9 mouse cellular contexts compared by ENCODE assay signal in the genomic region with DNA sequence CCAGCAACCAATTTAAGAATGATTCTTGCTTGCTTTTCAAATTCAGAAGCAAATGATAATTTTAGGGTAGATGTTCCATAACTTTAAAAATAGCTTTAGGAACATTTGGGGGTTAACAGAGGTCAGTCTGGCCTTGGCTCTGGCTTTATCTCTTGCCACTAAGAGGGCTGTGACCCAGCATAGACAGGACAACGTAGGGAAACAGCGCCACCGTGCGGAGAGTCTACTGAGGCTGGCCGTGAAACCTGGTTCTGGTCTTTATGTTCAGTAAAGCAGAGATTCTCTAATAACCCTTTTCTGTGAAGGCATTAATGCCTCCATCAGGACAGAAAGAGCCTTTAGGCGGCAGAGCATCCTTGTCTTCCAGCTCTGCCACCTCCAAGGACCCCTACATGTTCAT. TPM values are rescaled to one million over a fixed set of nuclear protein-coding genes. Genes with fewer than 3 reads are reported as not detected.
DNase-seq lines count a peak whose midpoint lies in the region; TF ChIP-seq lines count a peak whose summit lies in the region.
"Had no signal": no experiment of that assay in that cellular context is flagged by ENCODE, and none has a peak within 500 bp of the region (broad histone marks: within the 10 kb centered on the region; RNA-seq: fewer than 3 reads in every experiment).

No protein-coding gene starts in this region.

- no peaks in the 10 kb centered on the region for H3K4me1 ChIP-seq in cortical plate, adult 2 months (ENCODE audit: control insufficient read depth, insufficient read depth, low read length)
- H3K4me1 ChIP-seq: limb, embryonic 13.5 days had no signal

- H3K4me3 ChIP-seq in cortical plate, adult 2 months (ENCODE audit: insufficient read depth, low read length), result no peak overlapping the region
- H3K4me3 ChIP-seq: limb, embryonic 13.5 days had no signal

- 6% methylated on average over 6 of the region's 6 CpGs for WGBS in large intestine, adult 2 months

- no peak overlapping the region for H3K27ac ChIP-seq in cortical plate, adult 2 months (ENCODE audit: insufficient read depth, low read length)
- H3K27ac ChIP-seq: limb, embryonic 13.5 days had no signal

- peak; percentile 73 to 75 for DNase-seq in CD8-positive naive resting alpha-beta T cell, adult 2 months (ENCODE audit: low read depth in 2 of 2, low spot score in 2 of 2)
- DNase-seq in ZHBTc4 (ENCODE audit: low read depth, low spot score), result peak; percentile 81
- DNase-seq in heart, adult 9 months (ENCODE audit: low spot score in 2 of 2), result peak; percentile 53 to 76
- DNase-seq in large intestine, adult 2 months (ENCODE audit: low read depth, low spot score), result peak; percentile 28
- DNase-seq in lung, adult 18-20 months, result peak; percentile 60 to 66
- DNase-seq in right cerebral cortex, adult 2 months (ENCODE audit: low spot score in 2 of 2), result peak; percentile 89
- DNase-seq in urinary bladder, postnatal 10 days (ENCODE audit: low spot score), result peak; percentile 47

- peak; percentile 89 for TF ChIP-seq CTCF in cortical plate, adult 2 months (IDR thresholded peaks at IDR 0.05; ENCODE audit: extremely low read depth, insufficient read depth, low read length)

- no peak for TF ChIP-seq POLR2A in cortical plate, adult 2 months (IDR thresholded peaks at IDR 0.05; ENCODE audit: extremely low read depth, insufficient read depth, low read length)

RNA-seq across cellular contexts. Expression of gene Trem2, which starts 9.3 kb away (rescaled TPM):
- 40.0 and 40.5 TPM in 2 replicates for polyA plus RNA-seq in cortical plate, adult 2 months (2012; rRNA removed)
- 0.71 and 1.1 TPM in 2 replicates for polyA plus RNA-seq in large intestine, adult 2 months (2012; rRNA removed)

RNA-seq across cellular contexts. Expression of gene B430306N03Rik, which starts 20.9 kb away (rescaled TPM):
- polyA plus RNA-seq in cortical plate, adult 2 months (2012; rRNA removed), result 0.08 and 0.17 TPM in 2 replicates
- 0.53 and 0.81 TPM in 2 replicates for polyA plus RNA-seq in large intestine, adult 2 months (2012; rRNA removed)

RNA-seq across cellular contexts. Expression of gene Treml1, which starts 22.9 kb away (rescaled TPM):
- 0.11 and 0.38 TPM in 2 replicates for polyA plus RNA-seq in cortical plate, adult 2 months (2012; rRNA removed)
- not detected in 2 replicates for polyA plus RNA-seq in large intestine, adult 2 months (2012; rRNA removed)

RNA-seq across cellular contexts. Expression of gene Treml2, which starts 37.6 kb away (rescaled TPM):
- 0.30 and 0.31 TPM in 2 replicates for polyA plus RNA-seq in cortical plate, adult 2 months (2012; rRNA removed)
- 2.5 and 2.8 TPM in 2 replicates for polyA plus RNA-seq in large intestine, adult 2 months (2012; rRNA removed)

Comparison
In these comparisons a context has a peak if more than half of its experiments do, and no peak if none do; other contexts are left out.
1. DNase-seq: peak in every context shown above with its lines; median percentile 89 in right cerebral cortex, adult 2 months; 81 in ZHBTc4; 74 in CD8-positive naive resting alpha-beta T cell, adult 2 months; 64 in heart, adult 9 months; 63 in lung, adult 18-20 months; 47 in urinary bladder, postnatal 10 days; 28 in large intestine, adult 2 months.
2. RNA of gene Trem2, which starts 9.3 kb away (polyA plus RNA-seq): 40.0 to 40.5 TPM in cortical plate, adult 2 months; 0.71 to 1.1 TPM in large intestine, adult 2 months; every median in the first group is over 10 times any median in the second.